Mouse (Mus musculus) spleen, adult 2 months (tissue): Measurements from ENCODE around the gene Ttc39d.

ENCODE experiments used
- CTCF ChIP-seq: fragments of 200-500 bp; IDR thresholded peaks from 2 replicates; pipeline ENCODE4 v1.5.1; 2011; ENCODE audit warnings: mild to moderate bottlenecking, inconsistent platforms; ENCODE audit not compliant: insufficient read depth, insufficient read length, insufficient replicate concordance; ENCODE audit errors: extremely low read depth
- POLR2A ChIP-seq: fragments of 200-500 bp; IDR thresholded peaks from 2 replicates; pipeline ENCODE4 v1.6.1; 2011; ENCODE audit warnings: low read depth, low read length, inconsistent platforms

DNA sequence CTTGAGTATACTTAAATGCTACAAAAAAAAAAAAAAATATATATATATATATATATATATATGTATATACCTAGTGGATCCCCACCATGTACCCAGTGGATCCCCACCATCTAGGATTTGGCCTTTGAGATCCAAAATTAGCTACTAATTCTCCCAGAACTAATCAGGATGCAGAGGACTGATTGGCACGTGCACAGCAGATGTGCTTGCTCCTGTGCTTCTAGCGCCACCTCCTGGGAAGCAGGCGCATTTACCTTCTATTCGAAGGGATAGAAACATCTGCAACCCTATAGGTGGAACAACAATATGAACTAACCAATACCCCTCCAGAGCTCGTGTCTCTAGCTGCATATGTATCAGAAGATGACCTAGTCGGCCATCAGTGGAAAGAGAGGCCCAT is 27.3 kb upstream of the Ttc39d start:
- peak; percentile 93; the same call in 1 of the 2 replicates for TF ChIP-seq CTCF
- TF ChIP-seq POLR2A, result no peak
